Comparison of ENCODE assay signal across 7 mouse cellular contexts in the genomic region with DNA sequence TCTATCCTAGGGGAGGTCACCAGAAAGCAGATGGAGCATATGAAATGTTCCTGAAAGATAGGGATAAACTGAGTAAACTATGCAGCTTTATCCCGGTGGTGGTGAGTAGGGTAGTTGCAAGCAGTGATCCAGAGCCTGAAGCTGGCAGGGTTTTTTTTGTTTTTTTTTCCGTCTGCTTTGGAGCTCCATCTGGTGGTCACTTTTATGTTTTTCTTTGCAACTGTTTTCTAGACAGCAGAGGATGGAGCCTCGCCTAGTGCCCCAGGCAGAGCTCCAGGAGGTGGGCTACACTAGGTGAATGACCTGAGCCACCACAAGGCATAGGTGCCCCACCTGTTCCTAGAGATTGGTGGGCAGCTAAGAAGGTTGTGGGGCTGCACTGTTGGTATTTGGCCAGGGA. TPM values are rescaled to one million over a fixed set of nuclear protein-coding genes. Genes with fewer than 3 reads are reported as not detected.
DNase-seq lines count a peak whose midpoint lies in the region; ATAC-seq and TF ChIP-seq lines count a peak whose summit lies in the region.

No protein-coding gene starts in this region.

- no peaks in the 10 kb centered on the region for H3K9me3 ChIP-seq in liver, embryonic 14.5 days (ENCODE audit: control insufficient read depth, low read length)
- H3K9me3 ChIP-seq in hindbrain, embryonic 15.5 days = no peaks in the 10 kb centered on the region
- H3K9me3 ChIP-seq in lung, embryonic 14.5 days (ENCODE audit: low read depth, low read length) = no peaks in the 10 kb centered on the region

- WGBS in liver, embryonic 14.5 days (ENCODE audit: insufficient replicate concordance) = 1% methylated on average over 3 of the region's 3 CpGs
- 3% methylated on average over 3 of the region's 3 CpGs for WGBS in hindbrain, embryonic 15.5 days
- WGBS in lung, embryonic 14.5 days = 1% methylated on average over 3 of the region's 3 CpGs

- H3K27me3 ChIP-seq in liver, embryonic 14.5 days (ENCODE audit: control insufficient read depth, insufficient read depth, low read length) = no peaks in the 10 kb centered on the region
- H3K27me3 ChIP-seq in hindbrain, embryonic 15.5 days = no peaks in the 10 kb centered on the region
- H3K27me3 ChIP-seq in lung, embryonic 14.5 days (ENCODE audit: insufficient read depth, low read length) = no peaks in the 10 kb centered on the region

- ATAC-seq in liver, embryonic 14.5 days (ENCODE audit: insufficient read depth) = no peak
- ATAC-seq in hindbrain, embryonic 15.5 days (ENCODE audit: low FRiP score, low read depth) = peak; percentile 64; the same call in 1 of the 2 replicates
- ATAC-seq in lung, embryonic 14.5 days (ENCODE audit: insufficient read depth) = peak; percentile 65; the same call in 1 of the 2 replicates
- peak; percentile 36; the same call in 1 of the 2 replicates for ATAC-seq in neutrophil, adult 5-6 weeks (ENCODE audit: extremely low read depth, insufficient number of reproducible peaks, low FRiP score, poor library complexity, severe bottlenecking)

- peak in 1 of 3 experiments; percentile 23 for DNase-seq in liver, embryonic 14.5 days (ENCODE audit: low read depth in 3 of 3, low spot score in 3 of 3)
- no peak for DNase-seq in liver
- peak; percentile 50 for DNase-seq in Muller cell, postnatal 12 days (ENCODE audit: inconsistent ontology term)
- peak; percentile 53 for DNase-seq in embryo, embryonic 10 days (ENCODE audit: low spot score)
- peak; percentile 87 for DNase-seq in lung, embryonic 14.5 days

- H3K36me3 ChIP-seq in liver, embryonic 14.5 days (replicated peaks; ENCODE audit: control insufficient read depth, insufficient read depth, low read depth) = no peaks in the 10 kb centered on the region
- H3K36me3 ChIP-seq in hindbrain, embryonic 15.5 days = no peaks in the 10 kb centered on the region
- no peaks in the 10 kb centered on the region for H3K36me3 ChIP-seq in lung, embryonic 14.5 days (ENCODE audit: insufficient read depth)

- no peak for TF ChIP-seq EP300 in liver, embryonic 14.5 days (IDR thresholded peaks at IDR 0.05; ENCODE audit: low read depth)

- no peak overlapping the region for H3K27ac ChIP-seq in liver, embryonic 14.5 days
- no peak overlapping the region for H3K27ac ChIP-seq in hindbrain, embryonic 15.5 days (replicated peaks)
- H3K27ac ChIP-seq in lung, embryonic 14.5 days (ENCODE audit: low read depth) = no peak overlapping the region

- no peaks in the 10 kb centered on the region for H3K4me1 ChIP-seq in liver, embryonic 14.5 days (replicated peaks; ENCODE audit: control insufficient read depth in 2 of 2, insufficient read depth in 2 of 2, low read length in 1 of 2)
- peaks cover 2% of the 10 kb centered on the region for H3K4me1 ChIP-seq in hindbrain, embryonic 15.5 days (replicated peaks)
- H3K4me1 ChIP-seq in lung, embryonic 14.5 days (ENCODE audit: insufficient read depth) = no peaks in the 10 kb centered on the region

- no peak overlapping the region for H3K9ac ChIP-seq in liver, embryonic 14.5 days (replicated peaks)
- no peak overlapping the region for H3K9ac ChIP-seq in hindbrain, embryonic 15.5 days
- H3K9ac ChIP-seq in lung, embryonic 14.5 days = no peak overlapping the region

- H3K4me3 ChIP-seq in liver, embryonic 14.5 days (ENCODE audit: insufficient read depth in 1 of 2, low read depth in 2 of 2, low read length in 2 of 2) = no peak overlapping the region
- H3K4me3 ChIP-seq in hindbrain, embryonic 15.5 days = no peak overlapping the region
- H3K4me3 ChIP-seq in lung, embryonic 14.5 days (ENCODE audit: low read depth, low read length) = no peak overlapping the region

- peak; percentile 47 for TF ChIP-seq CTCF in liver, embryonic 14.5 days (IDR thresholded peaks at IDR 0.05; ENCODE audit: low read depth)
- peak; percentile 64 for TF ChIP-seq CTCF in lung, embryonic 14.5 days (IDR thresholded peaks at IDR 0.05; ENCODE audit: low read depth)

- no peak overlapping the region for H3K4me2 ChIP-seq in liver, embryonic 14.5 days (ENCODE audit: low read depth)
- H3K4me2 ChIP-seq in hindbrain, embryonic 15.5 days = no peak overlapping the region
- no peak overlapping the region for H3K4me2 ChIP-seq in lung, embryonic 14.5 days

RNA-seq across cellular contexts. Expression of a gene that starts 5.0 kb away (rescaled TPM):
- 11.4 and 12.5 TPM in 2 replicates for polyA plus RNA-seq in liver, embryonic 14.5 days (2012; rRNA removed)
- 22.1 and 22.5 TPM in 2 replicates for polyA plus RNA-seq in liver, embryonic 14.5 days (2014; fragmentation: Nextera tagmentation; extraction: Ambion mirVana)
- 155 and 158 TPM in 2 replicates for polyA plus RNA-seq in hindbrain, embryonic 15.5 days (2015; fragmentation: Nextera tagmentation; extraction: Ambion mirVana)
- 93.8 and 97.3 TPM in 2 replicates for polyA plus RNA-seq in lung, embryonic 14.5 days (2014; fragmentation: Nextera tagmentation; extraction: Ambion mirVana)
- total RNA-seq in neutrophil, adult 5-6 weeks (2017) = 5.1 and 5.2 TPM in 2 replicates

RNA-seq across cellular contexts. Expression of a gene that starts 42.3 kb away (rescaled TPM):
- polyA plus RNA-seq in liver, embryonic 14.5 days (2012; rRNA removed) = 4.3 and 5.5 TPM in 2 replicates
- 2.6 and 3.2 TPM in 2 replicates for polyA plus RNA-seq in liver, embryonic 14.5 days (2014; fragmentation: Nextera tagmentation; extraction: Ambion mirVana)
- polyA plus RNA-seq in hindbrain, embryonic 15.5 days (2015; fragmentation: Nextera tagmentation; extraction: Ambion mirVana) = 4.3 and 4.9 TPM in 2 replicates
- 14.8 and 17.5 TPM in 2 replicates for polyA plus RNA-seq in lung, embryonic 14.5 days (2014; fragmentation: Nextera tagmentation; extraction: Ambion mirVana)
- total RNA-seq in neutrophil, adult 5-6 weeks (2017) = 0.98 and 3.8 TPM in 2 replicates
